Mouse (Mus musculus) yolk sac, embryonic 10.5 days (tissue): Measurements from ENCODE around the gene Slc22a23.

Experiments used
- DNase-seq: peaks from one replicate; pipeline ENCODE4 v3.0.0-alpha.2; 2017; ENCODE audit warnings: low spot score

The Slc22a23 gene

GRCm38 (mm10) chr13:34235056-34235455 lies 109.9 kb downstream of the Slc22a23 start:
- DNase-seq, result no peak

GRCm38 (mm10) chr13:34234439-34234838 lies 110.5 kb downstream of the Slc22a23 start:
- DNase-seq, result no peak

- no peak for DNase-seq
These were observed 112.0 kb downstream of the Slc22a23 start for GRCm38 (mm10) chr13:34232992-34233391.

GRCm38 (mm10) chr13:34228905-34229304 lies 116.1 kb downstream of the Slc22a23 start:
- no peak for DNase-seq

GRCm38 (mm10) chr13:34227720-34228661 lies 117.0 kb downstream of the Slc22a23 start:
- peak; percentile 82 for DNase-seq

DNA sequence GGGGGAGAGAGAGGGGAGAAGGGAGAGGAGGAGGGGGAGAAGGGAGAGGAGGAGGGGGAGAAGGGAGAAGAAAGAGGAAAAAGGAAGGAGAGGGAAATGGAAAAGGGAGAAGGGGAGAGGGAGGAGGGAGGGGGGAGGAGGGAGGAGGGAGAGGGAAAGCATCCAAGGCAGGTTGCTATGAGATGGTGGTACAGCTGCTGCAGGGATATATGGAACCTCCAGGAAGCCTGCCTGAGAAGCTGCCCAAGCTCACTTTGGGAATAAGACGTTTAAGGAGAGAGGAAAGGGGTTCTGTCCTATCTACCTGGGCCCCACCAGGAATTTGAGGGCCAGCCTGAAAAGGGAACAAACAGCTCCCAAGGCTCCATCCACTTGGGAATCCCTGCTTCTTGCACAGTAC lies 118.0 kb downstream of the Slc22a23 start:
- no peak for DNase-seq

GRCm38 (mm10) chr13:34222985-34223384 lies 122.0 kb downstream of the Slc22a23 start:
- no peak for DNase-seq

GRCm38 (mm10) chr13:34219728-34220127 lies 125.3 kb downstream of the Slc22a23 start:
- DNase-seq, result no peak

DNA sequence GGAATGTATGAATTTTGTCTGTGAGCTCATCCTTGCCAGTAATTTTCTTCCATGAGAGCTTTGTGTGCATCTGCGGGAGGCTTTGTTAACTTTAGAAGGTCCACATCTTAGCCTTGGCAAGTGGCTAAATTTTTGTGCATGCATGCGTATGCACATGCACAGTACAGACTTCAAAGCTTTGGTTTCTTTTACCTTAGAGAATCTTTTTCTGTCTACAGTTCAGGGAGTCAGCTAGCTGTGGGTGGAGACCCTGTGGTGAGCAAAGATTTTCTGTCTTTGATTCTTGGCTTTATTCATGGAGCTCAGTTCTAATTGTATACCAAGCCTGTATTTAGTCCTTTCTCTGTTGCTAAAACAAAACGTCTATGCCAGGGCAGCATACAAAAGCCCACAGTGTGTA lies 126.2 kb downstream of the Slc22a23 start:
- DNase-seq, result no peak

GRCm38 (mm10) chr13:34214855-34215254 lies 130.1 kb downstream of the Slc22a23 start:
- no peak for DNase-seq

DNA sequence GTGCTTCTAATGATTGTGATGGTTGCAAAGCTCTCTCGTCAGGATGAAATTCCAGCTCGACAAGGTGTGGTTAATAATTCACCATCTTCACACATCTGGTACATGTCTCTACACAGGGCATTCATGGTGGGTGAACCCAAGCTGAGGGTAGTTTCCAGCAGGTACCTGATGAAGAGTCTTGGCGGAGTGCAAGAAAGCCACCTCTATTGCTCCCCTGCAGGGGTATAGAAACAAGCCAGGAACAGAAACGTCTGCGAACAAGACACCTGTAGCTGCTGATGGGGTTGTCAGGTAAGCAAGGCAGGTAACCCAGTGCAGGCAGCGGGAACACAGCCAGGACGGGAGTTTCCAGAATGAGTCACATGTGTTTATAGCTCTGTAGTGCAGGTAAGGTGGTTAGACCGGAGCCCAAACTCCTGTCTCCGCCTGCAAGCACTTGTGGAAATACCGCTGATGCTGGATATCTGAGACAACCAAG lies 132.2 kb downstream of the Slc22a23 start:
- DNase-seq, result peak; percentile 73

GRCm38 (mm10) chr13:34211261-34211775 lies 133.7 kb downstream of the Slc22a23 start:
- DNase-seq, result no peak

DNA sequence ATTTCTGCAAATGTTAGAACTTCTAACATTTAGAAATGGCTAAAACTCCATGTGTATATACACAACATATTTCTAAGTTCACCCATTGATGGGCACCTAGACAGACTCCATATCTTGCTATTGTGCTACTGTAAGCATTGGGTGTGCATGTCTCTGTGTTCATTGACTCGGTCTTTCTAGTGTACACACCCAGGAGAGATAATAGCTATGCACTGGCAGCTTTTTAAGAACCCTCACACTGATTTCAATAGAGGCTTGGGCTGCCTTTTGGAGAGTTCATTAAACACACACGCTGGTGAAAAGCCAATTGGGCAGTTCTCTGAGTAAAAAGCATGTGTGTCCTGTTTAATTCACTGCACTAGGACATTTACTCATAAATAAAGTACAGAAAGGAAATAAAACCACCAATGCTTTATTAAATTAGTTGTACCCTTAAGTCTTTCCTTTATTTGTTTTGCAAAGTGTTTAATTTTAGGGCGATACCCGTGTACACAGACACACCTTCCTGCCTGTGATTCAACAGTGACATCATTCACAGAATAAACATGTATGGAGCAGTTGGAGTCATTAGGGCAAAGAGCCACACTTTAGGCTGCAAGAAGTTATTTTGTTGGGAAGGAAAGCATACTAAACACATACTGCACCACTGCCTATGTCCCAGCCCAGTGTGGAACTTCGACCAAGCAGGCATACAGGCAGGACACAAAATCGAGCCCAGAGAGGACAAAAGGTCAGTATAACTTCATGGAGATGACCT lies 137.1 kb downstream of the Slc22a23 start:
- no peak for DNase-seq

DNA sequence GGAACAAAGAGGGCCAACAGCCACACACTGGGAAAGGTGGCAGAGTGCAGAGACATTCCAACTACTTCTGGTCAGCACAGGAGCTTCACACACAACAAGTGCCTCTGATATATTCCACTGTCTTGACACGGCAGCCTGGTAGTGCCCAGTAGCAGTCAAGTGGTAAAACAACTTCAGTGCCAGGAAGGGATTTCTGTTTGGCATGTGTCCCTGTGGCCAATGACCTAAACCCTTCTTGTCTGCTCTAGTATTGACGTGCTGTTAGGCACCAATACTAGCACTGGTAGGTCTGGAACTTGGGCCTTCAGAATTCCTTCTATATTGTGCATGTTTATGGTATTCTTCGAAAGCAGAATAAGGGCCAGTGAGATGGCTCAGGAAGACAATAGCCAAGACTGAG lies 139.8 kb downstream of the Slc22a23 start:
- no peak for DNase-seq

DNA sequence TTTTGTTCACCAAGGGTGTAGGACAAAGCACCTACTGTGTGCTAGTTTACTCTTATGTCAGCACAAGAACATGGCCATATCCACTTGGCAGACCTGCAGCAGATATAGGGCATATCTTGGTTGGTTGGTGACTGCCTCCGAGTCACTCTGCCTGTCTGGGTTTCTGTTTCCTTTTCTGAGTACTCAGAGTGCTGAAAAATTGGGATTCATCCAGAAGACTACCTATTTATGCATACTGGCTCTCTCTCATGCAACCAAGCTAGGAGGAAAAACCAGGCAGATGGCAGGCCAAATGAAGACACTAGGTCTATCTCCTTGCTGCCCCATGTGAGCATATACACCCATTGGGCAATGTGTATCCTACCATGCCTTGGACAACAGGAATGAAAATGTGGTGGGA lies 149.3 kb downstream of the Slc22a23 start:
- DNase-seq, result no peak

GRCm38 (mm10) chr13:34193384-34193783 lies 151.6 kb downstream of the Slc22a23 start:
- no peak for DNase-seq

DNA sequence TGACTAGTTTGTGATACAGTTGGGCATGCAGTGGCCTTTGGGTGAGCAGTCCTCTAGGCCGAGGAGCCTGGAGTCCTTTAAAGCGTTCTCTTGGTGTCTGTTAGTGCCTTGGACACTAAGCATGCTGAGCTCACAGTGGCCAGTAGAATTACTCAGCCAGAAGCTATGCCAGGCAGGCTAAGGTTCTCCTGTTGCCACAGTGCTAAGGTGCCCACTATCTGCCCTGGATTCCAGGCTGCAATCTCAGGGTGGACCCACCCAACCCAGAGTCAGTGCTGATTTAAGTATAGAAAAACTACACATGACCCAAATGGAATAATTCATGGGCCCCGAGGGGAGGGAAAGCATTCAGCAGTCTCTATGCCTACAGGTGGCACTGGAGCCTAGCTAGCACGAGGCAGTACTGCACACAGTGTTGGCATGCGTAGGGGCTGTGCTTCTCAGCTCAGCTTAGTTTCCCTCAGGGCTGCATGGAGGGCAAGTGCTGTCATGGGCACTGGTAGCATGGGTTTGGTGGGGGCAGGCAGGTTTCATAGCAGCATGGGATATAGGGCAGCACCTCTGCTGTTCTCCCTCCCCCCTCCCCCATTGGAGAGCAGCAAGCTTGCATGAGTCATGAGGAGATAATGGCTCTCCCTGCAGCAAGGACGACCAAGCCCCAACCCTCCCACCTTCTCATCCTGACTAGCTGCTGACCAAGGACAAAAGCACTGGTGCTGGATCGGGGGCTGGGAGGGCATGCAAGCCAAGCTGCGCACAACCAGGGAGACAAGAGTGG lies 152.4 kb downstream of the Slc22a23 start:
- peak; percentile 49 for DNase-seq

GRCm38 (mm10) chr13:34187571-34187970 lies 157.4 kb downstream of the Slc22a23 start:
- DNase-seq, result peak; percentile 45

DNA sequence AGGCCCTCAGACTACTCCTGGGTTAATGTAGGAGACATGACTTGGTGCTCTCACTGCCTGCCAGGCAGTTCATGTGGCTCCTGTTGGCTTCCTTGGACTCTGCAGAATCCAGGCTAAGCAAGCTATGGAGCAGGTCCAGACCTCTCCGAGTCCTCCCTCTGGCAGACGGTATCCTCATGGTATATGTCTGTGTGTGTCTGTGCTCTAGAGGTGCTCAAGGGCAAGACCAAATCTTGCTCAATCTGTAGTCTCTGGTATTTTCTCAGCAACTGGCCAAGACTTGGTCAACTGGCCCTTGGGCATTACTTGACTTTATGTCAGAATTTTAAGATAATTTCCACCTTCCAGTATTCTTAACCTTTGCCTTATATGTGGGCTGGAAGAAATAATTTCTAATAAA lies 159.6 kb downstream of the Slc22a23 start:
- no peak for DNase-seq

GRCm38 (mm10) chr13:34181624-34182023 lies 163.4 kb downstream of the Slc22a23 start:
- DNase-seq, result no peak

DNA sequence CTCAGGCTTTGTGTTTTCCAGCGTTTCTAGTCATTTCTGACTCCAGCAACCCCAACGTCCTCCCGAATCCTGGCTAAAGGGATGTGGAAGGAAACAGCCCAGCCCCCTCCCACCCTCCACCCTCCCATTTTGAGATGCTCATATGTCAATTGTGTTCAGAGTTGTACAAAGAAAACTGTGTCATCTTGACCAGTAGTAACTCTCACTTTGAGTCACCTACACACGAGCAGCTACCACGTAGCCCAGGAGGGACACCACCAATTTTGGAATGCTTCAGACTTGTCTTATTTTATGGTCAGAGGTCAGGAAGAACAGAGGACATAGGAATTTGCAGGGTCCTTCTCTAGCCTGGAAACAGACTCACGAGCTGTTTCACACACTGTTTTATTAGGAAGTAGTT lies 171.0 kb downstream of the Slc22a23 start:
- no peak for DNase-seq
